Mouse (Mus musculus) lung, embryonic 14.5 days (tissue): ENCODE data around the gene B3gnt5. TPM values are rescaled to one million over a fixed set of nuclear protein-coding genes. Genes with fewer than 3 reads are reported as not detected.
"Not testable (repeated sequence)": the region's sequence is repeated elsewhere in the genome, so short reads cannot be mapped to it uniquely, and the experiment has no call there.

Experiments
- ATAC-seq: fragments of 200-750 bp; cut with Nextera tagmentation; 2 replicates; pipeline ENCODE4 v1.8.0; 2017; ENCODE audit warnings: mild to moderate bottlenecking, moderate TSS enrichment, moderate library complexity; ENCODE audit not compliant: insufficient read depth
- DNase-seq: peaks from one replicate; pipeline ENCODE4 v3.0.0-alpha.2; 2015
- H3K27ac ChIP-seq: fragments of 300-500 bp; sonication (generic); 2 replicates; pipeline ENCODE4 v1.5.1; 2014; ENCODE audit warnings: low read depth, mild to moderate bottlenecking, moderate library complexity
- H3K27me3 ChIP-seq: fragments of 300-500 bp; sonication (generic); 2 replicates; pipeline ENCODE4 v1.6.1; 2014; ENCODE audit warnings: low read length, control low read depth; ENCODE audit not compliant: insufficient read depth
- H3K36me3 ChIP-seq: fragments of 300-500 bp; sonication (generic); 2 replicates; pipeline ENCODE4 v1.6.1; 2014; ENCODE audit warnings: control low read depth; ENCODE audit not compliant: insufficient read depth
- H3K4me1 ChIP-seq: fragments of 300-500 bp; sonication (generic); 2 replicates; pipeline ENCODE4 v1.6.1; 2014; ENCODE audit warnings: antibody characterized with exemption, control low read depth; ENCODE audit not compliant: insufficient read depth
- H3K4me2 ChIP-seq: fragments of 300-500 bp; sonication (generic); 2 replicates; pipeline ENCODE4 v1.6.1; 2014; ENCODE audit warnings: mild to moderate bottlenecking
- H3K4me3 ChIP-seq: fragments of 300-500 bp; sonication (generic); 2 replicates; pipeline ENCODE4 v1.5.1; 2014; ENCODE audit warnings: low read depth, low read length
- H3K9ac ChIP-seq: fragments of 300-500 bp; sonication (generic); 2 replicates; pipeline ENCODE4 v1.6.1; 2014
- H3K9me3 ChIP-seq: fragments of 300-500 bp; sonication (generic); 2 replicates; pipeline ENCODE4 v1.6.1; 2016; ENCODE audit warnings: low read depth, low read length, control low read depth
- CTCF ChIP-seq: IDR thresholded peaks from 2 replicates; pipeline ENCODE4 v1.5.1; 2016; ENCODE audit warnings: antibody characterized with exemption, low read depth
- WGBS: fragments of 180-500 bp; shearing (Covaris S2); extraction: QIAGEN DNeasy Blood & Tissue Kit; methylation state at CpG from one replicate; pipeline ENCODE4 v1.1.7; 2014; 5-methylcytosine and 5-hydroxymethylcytosine counted together
- polyA plus RNA-seq: library from polyadenylated mRNA; unstranded; fragments of >200 nt; fragmentation: Nextera tagmentation; extraction: Ambion mirVana; gene quantifications from 2 replicates; pipeline ENCODE4 v1.2.1, GENCODE M21; 2014

The B3gnt5 gene
- polyA plus RNA-seq = 26.1 and 28.6 TPM in 2 replicates

DNA sequence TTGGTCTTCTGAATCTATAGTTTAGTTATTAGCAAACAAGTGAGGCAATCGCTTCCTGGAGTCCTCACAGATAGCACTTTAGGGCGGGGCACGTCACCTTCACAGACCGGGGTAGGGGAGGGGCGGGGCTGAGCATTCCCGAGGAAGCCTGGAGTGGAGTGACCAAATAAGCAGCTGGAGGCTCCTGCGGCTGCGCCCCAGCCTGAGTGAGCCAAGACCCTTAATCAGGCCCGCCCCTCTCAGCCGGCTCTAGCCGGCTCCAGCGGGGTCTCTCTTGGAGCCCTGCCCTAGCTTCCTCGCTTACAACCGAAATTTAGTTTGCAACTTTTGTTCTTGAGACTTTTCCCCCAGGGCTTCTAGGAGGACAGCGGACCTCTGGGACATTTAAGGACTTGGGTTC, at the start of gene B3gnt5:
TSS of gene B3gnt5 (plus strand) at position 135 of the 400 bp plus-strand sequence.
- peak within 1 kb of the TSS; percentile 67 for H3K4me3 ChIP-seq
- TF ChIP-seq CTCF = no peak
- ATAC-seq = peak; percentile 99
- WGBS = 0% methylated on average over 15 of the region's 15 CpGs
- no peaks in the 10 kb centered on the region for H3K4me1 ChIP-seq
- peak; percentile 93 for DNase-seq
- no peaks in the 10 kb centered on the region for H3K9me3 ChIP-seq
- H3K27me3 ChIP-seq = no peaks in the 10 kb centered on the region
- H3K9ac ChIP-seq = peak within 1 kb of the TSS; percentile 86
- peaks cover 9% of the 10 kb centered on the region for H3K36me3 ChIP-seq
- peak within 1 kb of the TSS; percentile 77 for H3K4me2 ChIP-seq
- H3K27ac ChIP-seq = peak within 1 kb of the TSS; percentile 89

DNA sequence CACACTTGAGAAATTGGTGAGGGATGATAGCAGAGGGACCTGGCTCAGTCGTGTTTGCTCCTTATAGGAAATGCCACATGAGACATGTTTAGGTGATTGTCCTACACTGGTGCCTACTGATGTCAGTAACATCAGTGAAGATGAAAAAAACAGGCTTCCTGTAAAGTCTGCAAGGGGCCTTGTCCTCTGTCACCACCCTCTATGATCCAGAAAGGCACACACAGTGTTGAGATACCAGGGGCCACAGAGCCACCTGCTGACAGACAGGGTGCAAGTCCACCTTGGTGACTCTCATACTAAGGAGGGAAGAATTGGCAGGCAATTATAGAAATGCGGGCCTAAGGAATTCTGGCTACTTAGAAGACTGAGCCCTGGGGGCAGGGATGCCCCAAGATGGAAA, 39.0 kb upstream of the B3gnt5 start:
- Histone ChIP-seq H3K9ac (no peak overlapping the region), H3K9me3 (no peaks in the 10 kb centered on the region), H3K4me2 (no peak overlapping the region), H3K4me3 (no peak overlapping the region), H3K36me3 (no peaks in the 10 kb centered on the region), H3K27me3 (no peaks in the 10 kb centered on the region), H3K27ac (no peak overlapping the region), H3K4me1 (no peaks in the 10 kb centered on the region)
- no peak for ATAC-seq
- peak; percentile 3 for DNase-seq
- WGBS = 41% methylated on average over 2 of the region's 2 CpGs
- peak; percentile 50 for TF ChIP-seq CTCF

- TF ChIP-seq CTCF = peak; percentile 57
- not testable (repeated sequence) for H3K4me1 ChIP-seq, H3K36me3 ChIP-seq, H3K9me3 ChIP-seq, H3K27ac ChIP-seq, ATAC-seq, H3K4me3 ChIP-seq, H3K27me3 ChIP-seq, H3K4me2 ChIP-seq, H3K9ac ChIP-seq
- WGBS = 43% methylated on average over 2 of the region's 2 CpGs
- DNase-seq = peak; percentile 44
Observed at GRCm38 (mm10) chr16:19724139-19724538, 35.9 kb upstream of the B3gnt5 start.

DNA sequence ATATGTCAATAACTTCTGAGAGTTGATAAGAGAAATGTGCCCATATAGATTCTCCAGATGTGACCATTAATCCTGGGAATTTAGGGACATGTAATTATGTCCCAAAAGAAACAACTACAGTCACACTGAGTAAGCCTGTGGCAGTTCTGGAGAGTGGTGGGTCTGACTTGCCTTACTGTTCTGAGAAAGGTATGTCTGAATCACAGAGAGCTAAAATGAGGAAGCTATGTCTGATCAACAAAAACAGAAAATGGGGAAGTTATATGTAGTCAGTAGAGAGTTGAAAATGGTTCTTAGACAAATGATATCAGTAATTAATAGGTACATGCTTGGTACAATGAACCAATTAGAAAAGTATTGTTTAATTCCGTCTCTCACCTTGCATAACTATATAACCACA, 27.1 kb upstream of the B3gnt5 start:
- H3K4me3 ChIP-seq = no peak overlapping the region
- 77% methylated on average over 1 of the region's 1 CpGs for WGBS
- H3K9me3 ChIP-seq = no peaks in the 10 kb centered on the region
- H3K36me3 ChIP-seq = no peaks in the 10 kb centered on the region
- TF ChIP-seq CTCF = no peak
- DNase-seq (no peak), ATAC-seq (no peak)
- H3K27me3 ChIP-seq = no peaks in the 10 kb centered on the region
- H3K9ac ChIP-seq = no peak overlapping the region
- H3K4me2 ChIP-seq = no peak overlapping the region
- H3K4me1 ChIP-seq = no peaks in the 10 kb centered on the region
- H3K27ac ChIP-seq = no peak overlapping the region

DNA sequence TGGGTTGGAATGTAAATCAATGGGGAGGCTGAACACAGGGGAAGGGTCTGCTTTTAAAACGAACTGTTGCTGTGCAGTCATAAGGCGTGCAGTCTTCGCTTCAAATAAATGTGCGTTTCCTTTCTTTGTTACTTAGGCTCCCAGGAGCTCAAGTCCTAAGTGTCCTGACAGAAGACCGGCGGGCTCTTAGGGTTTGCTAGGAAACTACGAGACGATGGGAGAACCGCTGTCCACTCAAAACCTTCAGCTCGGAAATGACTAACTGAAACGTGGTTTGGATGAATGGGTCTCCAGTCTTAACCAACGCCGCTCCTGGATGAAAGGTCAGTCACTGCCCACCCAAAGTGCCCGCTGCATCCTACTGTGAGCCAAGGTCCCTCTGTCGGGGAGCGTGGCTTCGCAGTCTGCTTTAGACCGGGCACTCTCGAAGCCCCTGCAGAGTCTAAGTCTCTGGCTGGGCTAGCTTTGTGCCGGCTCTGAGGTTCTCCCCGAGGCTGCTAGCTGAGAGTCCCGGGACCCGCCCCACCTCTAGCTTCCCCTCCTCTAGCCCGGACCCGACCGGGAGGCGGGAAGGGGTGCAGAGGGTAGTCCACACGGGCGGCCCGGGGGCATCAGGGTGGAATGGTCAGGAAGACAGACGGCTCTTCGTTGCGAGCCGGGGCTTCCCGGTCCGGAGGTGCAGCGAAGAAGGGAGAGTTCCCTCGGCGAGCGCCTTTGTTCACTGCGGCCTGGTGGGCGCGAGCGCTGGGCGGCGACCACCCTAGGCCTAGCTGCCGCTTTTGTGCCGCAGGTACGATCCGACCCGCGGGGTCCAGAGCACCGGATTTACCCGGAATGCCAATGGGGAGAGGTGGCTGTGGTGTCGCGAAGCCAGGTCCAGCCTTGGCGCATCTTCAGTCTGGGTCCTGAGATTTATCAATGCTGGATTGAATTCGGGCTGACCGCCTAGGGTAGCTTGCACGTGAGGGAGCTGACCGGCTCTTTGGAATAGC, 793 bp downstream of the B3gnt5 start:
- DNase-seq (peak; percentile 74), ATAC-seq (peak; percentile 78)
- Histone ChIP-seq H3K4me1 (no peaks in the 10 kb centered on the region), H3K9me3 (no peaks in the 10 kb centered on the region), H3K36me3 (peaks cover 16% of the 10 kb centered on the region), H3K9ac (peak overlapping the region; percentile 86), H3K27me3 (no peaks in the 10 kb centered on the region), H3K27ac (peak overlapping the region; percentile 89), H3K4me3 (peak overlapping the region; percentile 67), H3K4me2 (peak overlapping the region; percentile 77)
- WGBS = under 1% methylated on average over 61 of the region's 61 CpGs
- TF ChIP-seq CTCF = no peak

DNA sequence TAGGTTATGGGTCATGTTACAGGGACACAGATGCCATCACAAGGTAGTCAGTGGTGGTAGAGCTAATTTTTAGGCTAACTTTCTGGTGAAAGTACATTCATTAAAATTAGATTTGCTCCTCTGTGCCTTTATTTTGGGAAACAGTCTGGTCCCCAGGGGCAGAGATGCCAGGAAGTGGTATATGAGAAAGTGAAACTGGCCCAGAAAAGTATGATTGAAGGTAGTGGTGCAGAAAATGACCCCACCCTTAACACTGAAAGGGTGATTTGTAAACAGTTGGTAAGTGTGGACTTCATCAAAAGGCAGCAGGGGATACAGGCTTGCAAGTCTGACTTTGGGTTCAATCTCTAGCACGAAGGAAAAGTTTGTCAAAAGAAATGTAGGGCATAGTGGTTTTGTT, 1.7 kb downstream of the B3gnt5 start:
- Histone ChIP-seq H3K4me2 (peak overlapping the region; percentile 77), H3K4me3 (peak overlapping the region; percentile 67), H3K36me3 (peaks cover 25% of the 10 kb centered on the region), H3K4me1 (no peaks in the 10 kb centered on the region), H3K9ac (peak overlapping the region; percentile 86), H3K9me3 (no peaks in the 10 kb centered on the region; the same call in 1 of the 2 replicates), H3K27ac (no peak overlapping the region), H3K27me3 (no peaks in the 10 kb centered on the region)
- ATAC-seq = no peak
- 27% methylated on average over 1 of the region's 1 CpGs for WGBS
- no peak for TF ChIP-seq CTCF
- DNase-seq = peak; percentile 24

DNA sequence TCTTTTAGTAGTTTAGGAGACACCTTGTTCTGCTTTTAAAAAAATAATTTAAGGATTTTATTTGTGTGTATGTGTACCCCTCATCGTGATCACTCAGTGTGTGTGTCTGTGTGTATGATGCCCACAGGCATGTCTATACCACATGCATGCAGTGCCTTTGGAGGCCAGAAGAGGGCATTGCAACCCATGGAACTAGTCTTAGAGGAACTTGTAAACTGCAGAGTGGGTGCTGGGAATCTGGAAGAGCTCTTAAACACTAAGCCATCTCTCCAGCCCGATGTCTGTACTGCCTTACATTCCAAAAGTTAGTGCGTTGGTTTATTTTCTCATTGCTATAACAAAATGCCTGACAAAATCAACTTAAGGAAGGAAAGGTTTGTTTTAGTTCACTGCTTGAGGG, 6.1 kb downstream of the B3gnt5 start:
- no peaks in the 10 kb centered on the region; the same call in 1 of the 2 replicates for H3K9me3 ChIP-seq
- H3K9ac ChIP-seq = no peak overlapping the region
- no peak for TF ChIP-seq CTCF
- H3K4me3 ChIP-seq = no peak overlapping the region
- no peak overlapping the region for H3K4me2 ChIP-seq
- WGBS = 96% methylated on average over 3 of the region's 3 CpGs
- DNase-seq (no peak), ATAC-seq (no peak)
- H3K27ac ChIP-seq = no peak overlapping the region
- no peaks in the 10 kb centered on the region for H3K27me3 ChIP-seq
- H3K4me1 ChIP-seq = no peaks in the 10 kb centered on the region
- H3K36me3 ChIP-seq = peaks cover 57% of the 10 kb centered on the region
